Mouse (Mus musculus) megakaryocyte-erythroid progenitor cell, adult 5-6 weeks (primary cell): Measurements from ENCODE around the gene Cyp1a1. TPM values are rescaled to one million over a fixed set of nuclear protein-coding genes. Genes with fewer than 3 reads are reported as not detected.
A peak's percentile ranks its signal among the peaks of the same experiment; 100 is the strongest.
"Not testable (repeated sequence)": the region's sequence is repeated elsewhere in the genome, so short reads cannot be mapped to it uniquely, and the experiment has no call there.

Experiments used
- ATAC-seq: replicated peaks from 2 replicates; pipeline ENCODE4 v1.8.0; 2016; ENCODE audit warnings: mild to moderate bottlenecking, inconsistent platforms; ENCODE audit not compliant: severe bottlenecking, poor library complexity, low FRiP score, low TSS enrichment
- total RNA-seq, 2 experiments: library from RNA; stranded (forward) in 1 of 2; stranded (reverse) in 1 of 2; fragments of 200-1000, 215-1000 nt in 1 of 2; fragments of >200 nt in 1 of 2; fragmentation: Nextera tagmentation in 1 of 2; gene quantifications; 2 replicates each; pipeline ENCODE4 v1.2.3; 2014 to 2017

The Cyp1a1 gene
- total RNA-seq, 2 experiments from 2014 or later = 1.3 to 1.7 TPM

- no peak for ATAC-seq
Observed at GRCm38 (mm10) chr9:57694108-57694507, 6.4 kb downstream of the Cyp1a1 start.

DNA sequence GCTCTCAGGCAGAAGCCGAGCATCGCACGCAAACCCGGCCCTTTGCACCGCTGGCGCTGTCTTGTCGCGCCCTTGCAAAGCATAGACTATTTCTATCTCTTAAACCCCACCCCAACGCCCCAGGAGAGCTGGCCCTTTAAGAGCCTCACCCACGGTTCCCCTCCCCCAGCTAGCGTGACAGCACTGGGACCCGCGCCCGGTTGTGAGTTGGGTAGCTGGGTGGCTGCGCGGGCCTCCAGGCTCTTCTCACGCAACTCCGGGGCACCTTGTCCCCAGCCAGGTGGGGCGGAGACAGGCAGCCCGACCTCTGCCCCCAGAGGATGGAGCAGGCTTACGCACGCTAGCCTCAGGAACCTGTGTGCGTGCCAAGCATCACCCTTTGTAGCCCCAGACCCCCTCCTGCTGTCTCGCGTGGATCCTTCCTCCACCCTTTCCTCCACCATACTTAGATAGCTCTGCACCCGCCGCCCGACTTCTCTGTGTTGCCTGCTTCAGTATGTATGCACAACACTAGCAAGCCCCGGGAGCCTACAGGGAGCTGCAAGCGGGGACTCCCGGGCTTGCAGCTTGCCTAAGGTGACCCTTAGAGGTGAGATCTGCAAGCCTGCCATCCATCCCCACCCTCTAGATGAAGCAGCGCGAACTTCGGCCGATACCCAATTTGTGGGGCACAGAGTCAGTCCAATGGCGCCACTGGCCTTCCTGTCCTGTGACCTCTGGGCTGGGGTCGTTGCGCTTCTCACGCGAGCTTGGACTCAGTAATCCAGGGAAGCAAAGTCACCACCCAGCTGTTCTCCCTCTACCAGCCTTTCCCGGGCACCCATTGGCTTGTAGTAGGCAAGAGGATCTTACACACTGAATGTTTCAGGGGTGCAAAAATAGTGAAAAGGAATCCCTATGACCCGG, 8.9 kb downstream of the Cyp1a1 start:
- peak; percentile 59 for ATAC-seq

- peak; percentile 73 for ATAC-seq
Observed at GRCm38 (mm10) chr9:57697380-57697779, 9.7 kb downstream of the Cyp1a1 start.

GRCm38 (mm10) chr9:57698466-57699150, 10.9 kb downstream of the Cyp1a1 start:
- ATAC-seq = no peak

- ATAC-seq = no peak
Observed at GRCm38 (mm10) chr9:57706496-57706895, 18.8 kb downstream of the Cyp1a1 start.

- ATAC-seq = peak; percentile 97
Observed at GRCm38 (mm10) chr9:57708068-57708719, 20.5 kb downstream of the Cyp1a1 start, which contains the start of gene Edc3. Gene Edc3, plus strand, starts transcription at chr9:57708540.

- peak; percentile 71 for ATAC-seq
Observed at GRCm38 (mm10) chr9:57708720-57709274, 21.1 kb downstream of the Cyp1a1 start.

DNA sequence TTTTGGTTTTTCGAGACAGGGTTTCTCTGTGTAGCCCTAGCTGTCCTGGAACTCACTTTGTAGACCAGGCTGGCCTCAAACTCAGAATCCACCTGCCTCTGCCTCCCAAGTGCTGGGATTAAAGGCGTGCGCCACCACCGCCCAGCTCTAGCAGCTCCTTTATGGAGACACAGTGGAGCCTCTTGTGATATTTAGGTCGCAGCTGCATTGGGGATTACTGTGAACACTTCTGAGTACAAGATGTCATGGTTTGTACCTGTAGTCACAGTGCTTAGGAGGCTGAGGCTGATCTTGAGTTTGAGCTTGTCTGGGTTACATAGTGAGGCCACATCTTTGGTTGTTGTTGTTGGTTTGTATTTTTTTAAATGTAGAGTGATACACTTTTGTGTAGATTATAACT, 22.5 kb downstream of the Cyp1a1 start:
- not testable (repeated sequence) for ATAC-seq

- ATAC-seq = no peak
Observed at GRCm38 (mm10) chr9:57712194-57712593, 24.5 kb downstream of the Cyp1a1 start.

DNA sequence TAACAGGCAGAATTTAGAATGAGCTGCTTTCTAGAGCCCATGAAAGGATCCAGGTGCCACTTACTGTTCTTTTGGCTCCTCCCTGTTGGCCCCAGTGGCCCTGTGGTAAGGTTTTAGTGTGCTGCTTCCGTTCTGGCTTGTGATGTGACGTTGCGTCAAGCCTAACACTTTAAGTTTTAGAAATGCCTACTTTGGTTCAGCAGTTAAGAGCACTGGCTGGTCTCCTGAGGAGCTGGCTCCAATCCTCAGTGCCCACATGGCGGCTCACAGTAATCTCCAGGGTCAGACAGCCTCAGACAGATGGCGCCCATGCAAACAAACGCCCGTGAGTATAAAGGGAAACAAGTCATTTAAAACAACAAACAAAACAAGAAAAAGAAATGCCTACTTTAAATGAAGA, 30.7 kb downstream of the Cyp1a1 start:
- ATAC-seq = no peak

DNA sequence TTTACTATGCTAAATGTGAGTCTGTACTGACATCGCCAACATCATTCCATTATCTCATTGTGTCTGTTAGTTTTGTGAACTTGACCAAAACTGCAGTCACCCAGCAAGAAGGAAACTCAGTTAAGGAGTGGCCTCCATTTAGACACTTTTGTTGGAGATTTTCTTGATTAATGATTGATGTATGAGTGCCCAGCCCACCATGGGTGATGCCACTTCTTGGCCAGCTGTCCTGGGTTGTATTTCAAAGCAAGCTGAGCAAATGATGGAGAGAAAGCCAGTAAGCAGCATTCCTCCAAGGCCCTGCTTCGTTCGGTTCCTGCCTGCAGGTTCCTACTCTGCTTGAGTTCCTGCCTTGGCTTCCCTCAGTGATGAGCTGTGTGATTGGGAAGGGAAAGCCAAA, 33.0 kb downstream of the Cyp1a1 start:
- no peak for ATAC-seq

- ATAC-seq = no peak
Observed at GRCm38 (mm10) chr9:57722371-57722770, 34.6 kb downstream of the Cyp1a1 start.

- no peak for ATAC-seq
Observed at GRCm38 (mm10) chr9:57723315-57723715, 35.6 kb downstream of the Cyp1a1 start.

DNA sequence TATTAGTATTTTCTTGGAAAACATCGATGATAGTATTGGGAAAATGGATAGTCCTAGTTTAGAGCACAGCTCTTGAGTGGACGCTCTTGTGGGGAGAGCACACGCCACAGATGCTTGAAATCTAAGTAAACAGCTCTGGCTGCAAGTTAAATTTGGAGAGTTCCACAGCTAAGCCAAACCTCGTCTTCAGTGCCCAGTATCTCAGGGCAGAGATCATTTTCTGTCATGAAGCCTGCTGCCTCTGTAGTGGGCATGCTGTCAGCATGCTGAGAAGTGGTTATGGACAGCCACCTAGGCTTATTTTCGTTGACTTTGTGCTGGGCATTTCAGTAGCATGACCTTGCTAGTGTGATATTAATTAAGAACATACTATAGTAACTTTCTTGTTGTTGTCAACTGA, 36.1 kb downstream of the Cyp1a1 start:
- no peak for ATAC-seq

- ATAC-seq = no peak
Observed at GRCm38 (mm10) chr9:57724701-57725100, 37.0 kb downstream of the Cyp1a1 start.

- peak; percentile 55; the same call in 1 of the 2 replicates for ATAC-seq
Observed at GRCm38 (mm10) chr9:57728312-57728711, 40.6 kb downstream of the Cyp1a1 start.

GRCm38 (mm10) chr9:57733606-57734005, 45.9 kb downstream of the Cyp1a1 start:
- ATAC-seq = no peak

DNA sequence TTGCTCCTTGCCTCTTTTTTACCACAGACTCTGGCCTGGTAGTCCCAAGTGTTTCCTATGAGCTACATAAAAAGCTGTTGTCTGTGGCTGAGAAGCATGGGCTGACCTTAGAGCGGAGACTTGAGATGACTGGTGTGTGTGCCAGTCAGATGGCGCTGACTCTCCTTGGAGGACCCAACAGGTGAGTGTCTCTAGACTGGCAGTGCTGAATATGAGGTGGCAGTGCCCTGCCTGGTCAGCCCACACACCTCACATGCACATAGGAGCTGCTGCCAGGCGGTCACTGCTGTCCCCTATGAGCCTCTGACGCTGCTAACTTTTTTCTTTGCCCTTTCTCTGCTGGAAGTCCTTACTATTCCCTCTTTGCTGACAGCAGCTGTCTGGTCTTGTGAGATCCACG, 52.1 kb downstream of the Cyp1a1 start:
- no peak for ATAC-seq

DNA sequence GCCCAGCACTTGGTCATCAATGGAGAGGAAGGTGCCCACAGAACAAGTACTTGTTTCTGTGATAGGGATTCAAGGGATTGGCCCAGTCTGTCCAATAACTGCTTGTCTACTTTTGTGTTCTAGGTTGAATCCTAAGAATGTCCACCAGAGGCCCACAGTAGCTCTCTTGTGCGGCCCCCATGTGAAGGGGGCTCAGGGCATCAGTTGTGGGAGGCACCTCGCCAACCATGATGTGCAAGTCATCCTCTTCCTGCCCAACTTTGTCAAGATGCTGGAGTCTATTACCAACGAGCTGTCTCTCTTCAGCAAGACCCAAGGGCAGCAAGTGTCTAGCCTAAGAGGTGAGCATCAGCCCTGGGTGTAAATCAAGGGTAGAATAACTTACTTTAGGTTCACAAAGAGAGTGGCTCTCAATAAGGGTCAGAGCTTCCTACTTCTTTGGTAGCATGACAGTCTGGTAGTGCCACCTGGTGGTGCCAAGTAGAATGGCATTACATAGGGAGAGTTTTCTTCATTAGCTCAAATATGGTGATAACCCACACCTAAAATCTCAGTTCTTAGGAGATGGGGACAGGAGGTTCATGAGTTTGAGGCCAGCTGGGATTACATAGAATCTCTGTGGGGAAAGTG, 56.8 kb downstream of the Cyp1a1 start:
- ATAC-seq = peak; percentile 66
